Mouse (Mus musculus) left cerebral cortex, postnatal 10 days (tissue): ENCODE measurements around the gene Armh1. TPM values are rescaled to one million over a fixed set of nuclear protein-coding genes. Genes with fewer than 3 reads are reported as not detected.
"Not testable (repeated sequence)": the region's sequence is repeated elsewhere in the genome, so short reads cannot be mapped to it uniquely, and the experiment has no call there.

Experiments
- DNase-seq, 2 experiments: peaks; one replicate each; pipeline ENCODE4 v3.0.0; 2021 to 2022; ENCODE audit warnings: low spot score in 2 of 2, mixed read lengths in 1 of 2; ENCODE audit errors: extremely low spot score in 1 of 2
- intact Hi-C: fragments of 180-260 bp; cut with DNase I; formaldehyde crosslinking; loops from one replicate; pipeline ENCODE4 v1.15.1; 2025
- total RNA-seq, 2 experiments: library from RNA; stranded (reverse); gene quantifications; 2 replicates each; pipeline ENCODE4 v1.2.3; 2021

Armh1 gene
- total RNA-seq, 2 experiments from 2014 or later, result 0.81 to 1.8 TPM

DNA sequence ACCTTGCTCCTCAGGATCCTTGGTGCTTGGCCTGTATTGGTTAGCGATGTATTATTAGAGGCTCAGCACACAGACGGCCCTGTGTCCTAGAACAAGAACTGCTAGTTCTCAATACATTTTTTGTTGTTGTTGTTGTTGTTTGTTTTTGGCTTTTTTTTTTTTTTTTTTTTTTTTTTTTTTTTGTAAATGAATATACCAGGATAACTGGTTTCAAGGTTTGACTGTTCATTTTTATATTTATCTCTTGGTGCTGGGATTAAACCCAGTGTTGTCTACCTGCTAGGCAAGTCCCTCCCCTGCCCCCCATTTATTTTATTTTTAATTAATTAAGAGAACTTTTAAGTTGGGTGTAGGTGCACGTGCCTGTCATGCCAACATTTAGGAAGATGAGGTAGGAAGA, 63.0 kb downstream of the Armh1 start:
- DNase-seq, result no peak
- intact Hi-C loops, result no loop called here

DNA sequence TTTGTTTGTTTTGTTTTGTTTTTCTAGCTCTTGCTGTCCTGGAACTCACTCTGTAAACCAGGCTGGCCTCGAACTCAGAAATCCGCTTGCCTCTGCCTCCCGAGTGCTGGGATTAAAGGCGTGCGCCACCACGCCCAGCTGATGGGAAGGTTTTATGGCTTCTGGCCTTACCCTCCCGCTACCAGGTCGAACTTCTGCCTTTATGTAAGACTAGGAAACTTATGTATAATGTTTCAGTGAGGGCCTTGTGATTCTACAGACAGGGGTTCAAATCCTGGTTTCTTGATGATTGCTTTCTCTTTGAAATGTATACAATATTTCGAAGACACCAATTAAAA, 69.2 kb downstream of the Armh1 start:
- intact Hi-C loops, DNase-seq: not testable (repeated sequence)

DNA sequence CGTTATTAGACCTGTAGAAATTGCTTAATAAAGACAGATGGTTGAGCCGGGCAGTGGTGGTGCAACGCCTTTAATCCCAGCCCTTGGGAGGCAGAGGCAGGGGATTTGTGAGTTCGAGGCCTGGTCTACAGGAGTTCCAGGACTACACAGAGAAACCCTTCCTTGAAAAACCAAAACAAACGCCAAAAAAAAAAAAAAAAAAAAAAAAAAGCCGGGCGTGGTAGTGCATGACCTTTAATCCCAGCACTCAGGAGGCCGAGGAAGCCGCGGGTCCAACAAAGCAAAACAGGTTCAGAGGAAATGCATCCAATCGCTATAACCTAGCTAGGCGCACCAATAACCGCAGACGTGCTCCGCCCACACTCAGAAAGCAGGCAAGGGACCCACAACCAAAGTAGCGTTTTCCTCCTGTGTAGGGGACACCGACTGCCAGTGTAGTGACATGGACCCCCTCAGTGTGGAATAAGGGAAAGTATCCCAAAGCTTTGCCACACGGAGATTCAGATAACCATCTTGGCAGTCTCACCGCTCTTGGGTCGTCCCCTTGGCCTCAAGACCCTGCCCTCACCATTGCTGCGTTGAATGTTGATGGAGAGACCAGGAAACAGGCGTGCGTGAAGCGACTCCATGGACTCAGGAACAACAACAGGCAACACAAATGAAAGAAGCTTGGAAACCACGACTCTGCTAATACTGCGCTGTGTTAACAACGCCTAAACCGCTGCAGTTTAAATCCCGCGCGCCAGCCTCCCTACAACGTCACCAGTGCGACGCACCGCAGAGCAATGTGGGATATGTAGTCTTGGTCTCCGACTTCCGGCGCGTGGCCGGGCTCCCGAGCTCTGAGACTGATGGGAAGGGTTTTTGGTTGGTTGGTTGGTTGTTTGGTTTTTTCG, 69.8 kb downstream of the Armh1 start, which contains the start of gene Kif2c:
Kif2c (minus strand) TSS at position 777 of the 896 bp plus-strand sequence.
- DNase-seq, result peak; percentile 90 to 93
- intact Hi-C loops, result no loop called here

- intact Hi-C loops, result no loop called here
- no peak for DNase-seq
Observed at GRCm38 (mm10) chr4:117169936-117170335, 82.0 kb downstream of the Armh1 start.

Other genes with a start within 250 kb of the Armh1 start
- gene Eif2b3, start 232.7 kb downstream of the Armh1 start, total RNA-seq, result 10 to 100 TPM; 25.5 to 26.9 TPM
- gene Ptch2, start 156.1 kb downstream of the Armh1 start, total RNA-seq, result 1 to 10 TPM; 2.4 to 3.4 TPM
- 10 to 100 TPM; 11.9 to 12.0 TPM for gene Btbd19, start 126.4 kb downstream of the Armh1 start, total RNA-seq
- gene Tctex1d4, start 125.3 kb downstream of the Armh1 start, total RNA-seq, result under 1 TPM in 1 of 2 experiments, not detected in 1; 0.47 TPM
- 10 to 100 TPM; 17.7 to 19.9 TPM for gene Plk3, start 118.2 kb downstream of the Armh1 start, total RNA-seq
- gene Rps8, start 95.9 kb downstream of the Armh1 start, total RNA-seq, result 100 to 1,000 TPM; 554 to 567 TPM
- gene Kif2c, start 69.5 kb downstream of the Armh1 start, total RNA-seq, result 1 to 10 TPM; 1.1 to 2.2 TPM
- gene Tmem53, start 174 bp downstream of the Armh1 start, total RNA-seq, result 1 to 10 TPM; 2.0 to 3.2 TPM
- 100 to 1,000 TPM; 136 to 144 TPM for gene Rnf220, start 244.9 kb upstream of the Armh1 start, total RNA-seq